Mouse (Mus musculus) kidney, adult 18-20 months (tissue): ENCODE measurements around the gene E130116L18Rik.
"Not testable (repeated sequence)": the region's sequence is repeated elsewhere in the genome, so short reads cannot be mapped to it uniquely, and the experiment has no call there.

ENCODE experiments used
- DNase-seq: peaks from one replicate; pipeline ENCODE4 v3.0.0; 2021

E130116L18Rik gene

GRCm38 (mm10) chr5:25181004-25181531 is 41.9 kb downstream of the E130116L18Rik start, which contains the start of gene Galntl5:
Gene Galntl5 (plus strand): TSS chr5:25181460.
- DNase-seq: peak; percentile 16

- DNase-seq: peak; percentile 49
Observed at GRCm38 (mm10) chr5:25179936-25180488, 42.9 kb downstream of the E130116L18Rik start.

- DNase-seq: peak; percentile 22
Observed at GRCm38 (mm10) chr5:25179284-25179683, 43.7 kb downstream of the E130116L18Rik start.

GRCm38 (mm10) chr5:25178543-25178942 is 44.4 kb downstream of the E130116L18Rik start:
- peak; percentile 25 for DNase-seq

GRCm38 (mm10) chr5:25177937-25178336 is 45.0 kb downstream of the E130116L18Rik start:
- DNase-seq: not testable (repeated sequence)
